Mouse (Mus musculus): Measurements from ENCODE around the gene Ublcp1.
"Not testable (repeated sequence)": the region's sequence is repeated elsewhere in the genome, so short reads cannot be mapped to it uniquely, and the experiment has no call there.

Gene Ublcp1

DNA sequence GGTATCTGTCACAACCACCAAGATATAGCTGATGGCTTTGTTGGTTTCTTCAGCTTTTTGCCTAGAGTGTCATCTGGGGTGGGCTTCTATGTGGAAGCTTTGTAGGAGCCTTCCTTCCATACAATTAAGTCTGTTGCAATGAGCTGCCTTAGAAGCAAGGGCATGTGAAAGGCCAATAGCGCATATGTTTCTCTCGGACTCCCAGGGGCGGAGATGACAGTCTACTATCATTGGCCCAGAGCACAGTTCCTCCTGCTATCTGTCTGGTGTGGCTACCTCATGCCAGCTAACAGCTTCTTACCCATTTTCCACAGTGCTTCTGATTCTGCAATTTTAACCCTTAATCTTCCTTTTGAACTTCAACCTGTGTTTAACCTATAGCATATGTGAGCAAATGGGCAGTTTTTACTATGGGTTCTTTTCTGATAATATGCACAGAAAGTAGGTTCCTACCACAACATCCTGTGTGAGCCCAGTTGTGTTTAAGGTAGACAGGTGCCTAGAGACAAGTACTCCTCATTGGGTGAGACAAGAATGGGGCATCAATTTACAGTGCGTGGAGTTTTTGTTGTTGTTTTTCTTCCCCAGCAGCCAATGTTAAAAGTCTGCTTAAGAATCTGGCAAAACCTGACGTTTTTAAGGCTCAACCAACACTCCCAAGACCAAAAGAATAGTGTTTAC lies 24.5 kb upstream of the Ublcp1 start:
- no peak for DNase-seq (ENCODE audit: low spot score in 2 of 2)

DNA sequence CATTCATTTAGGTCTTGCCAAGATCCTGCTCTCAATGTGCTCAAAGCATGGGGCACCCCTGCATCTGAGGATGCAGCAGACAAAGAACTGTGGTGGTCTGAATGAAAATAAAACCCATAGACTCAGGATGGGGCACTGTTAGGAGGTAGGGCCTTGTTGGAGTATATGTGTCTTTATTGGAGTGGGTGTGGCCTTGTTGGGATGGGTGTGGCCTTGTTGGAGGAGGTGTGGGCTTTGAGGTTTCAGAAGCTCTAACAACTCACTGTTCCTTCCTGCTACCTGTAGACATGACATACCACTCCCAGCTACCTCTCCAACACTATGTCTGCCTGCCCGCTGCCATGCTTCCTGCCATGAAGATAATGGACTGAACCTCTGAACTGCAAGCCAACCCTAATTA lies 18.8 kb upstream of the Ublcp1 start:
- no peak for DNase-seq (ENCODE audit: low spot score in 2 of 2)

DNA sequence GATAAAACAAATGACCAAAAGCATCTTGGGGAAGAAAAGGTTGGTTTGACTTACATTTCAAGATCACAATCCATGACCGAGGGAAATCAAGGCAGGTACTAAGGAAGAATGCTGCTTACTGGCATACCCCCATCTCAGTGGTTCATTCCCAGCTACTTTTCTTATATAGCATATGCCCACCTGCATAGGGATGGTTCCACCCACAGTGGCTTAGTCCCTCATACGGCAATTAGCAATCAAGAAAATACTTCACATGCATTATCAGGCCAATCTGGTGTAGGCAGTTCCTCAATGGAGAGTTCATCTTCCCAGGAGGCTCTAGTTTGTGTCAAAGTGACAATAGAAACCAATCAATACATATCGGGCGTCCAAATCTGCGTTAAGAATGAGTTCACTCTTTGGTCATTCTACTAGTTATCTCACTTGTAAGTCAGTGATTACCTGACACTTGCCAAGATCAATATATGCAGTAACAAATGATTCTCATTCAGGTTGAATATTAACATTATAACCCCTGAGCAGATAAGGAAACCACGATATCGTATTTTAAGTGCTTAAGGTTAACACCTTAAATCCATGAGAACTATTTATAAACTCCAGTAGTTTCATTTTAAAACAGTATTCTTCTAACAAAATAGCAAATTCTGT lies 14.9 kb upstream of the Ublcp1 start:
- DNase-seq (ENCODE audit: low spot score in 2 of 2), result no peak

DNA sequence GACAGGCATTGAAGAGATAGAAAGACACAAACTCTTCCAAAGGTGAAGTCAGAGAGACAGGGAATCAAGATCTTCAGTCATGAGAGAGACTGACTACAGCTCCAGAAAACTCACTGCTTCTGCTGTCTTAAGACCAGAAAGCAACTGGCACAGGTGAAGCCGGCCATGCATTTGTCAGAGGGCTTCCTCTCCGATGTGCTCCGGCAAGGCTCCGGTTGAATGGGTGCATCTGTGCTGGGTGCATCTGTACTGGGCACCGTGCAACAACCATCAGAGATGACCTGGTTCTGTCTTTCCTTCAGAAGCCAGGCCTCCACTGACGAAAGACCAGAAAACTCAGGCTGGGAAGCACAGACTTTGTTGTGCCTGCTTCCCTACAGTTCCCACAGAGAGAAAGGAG lies 9.9 kb upstream of the Ublcp1 start:
- no peak for DNase-seq (ENCODE audit: low spot score in 2 of 2)

DNA sequence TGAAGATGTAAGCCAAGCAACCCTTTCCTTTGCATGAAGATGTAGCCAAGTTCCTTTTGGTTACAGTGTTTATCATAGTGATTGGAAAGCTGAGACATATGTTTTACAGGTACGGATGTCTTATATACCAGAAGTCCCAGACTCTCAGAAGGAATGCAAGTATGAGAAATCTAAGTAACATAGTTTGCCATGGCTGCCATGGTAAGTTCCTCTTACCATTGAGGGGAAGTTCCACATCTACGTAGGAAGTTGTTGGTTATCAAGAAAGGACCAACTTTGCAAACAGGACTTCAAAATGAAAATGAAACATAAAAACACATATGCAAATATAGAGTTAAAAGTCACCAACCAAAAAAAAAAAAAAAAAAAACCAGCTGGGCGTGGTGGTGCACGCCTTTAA lies 8.1 kb upstream of the Ublcp1 start:
- DNase-seq (ENCODE audit: low spot score in 2 of 2), result no peak

DNA sequence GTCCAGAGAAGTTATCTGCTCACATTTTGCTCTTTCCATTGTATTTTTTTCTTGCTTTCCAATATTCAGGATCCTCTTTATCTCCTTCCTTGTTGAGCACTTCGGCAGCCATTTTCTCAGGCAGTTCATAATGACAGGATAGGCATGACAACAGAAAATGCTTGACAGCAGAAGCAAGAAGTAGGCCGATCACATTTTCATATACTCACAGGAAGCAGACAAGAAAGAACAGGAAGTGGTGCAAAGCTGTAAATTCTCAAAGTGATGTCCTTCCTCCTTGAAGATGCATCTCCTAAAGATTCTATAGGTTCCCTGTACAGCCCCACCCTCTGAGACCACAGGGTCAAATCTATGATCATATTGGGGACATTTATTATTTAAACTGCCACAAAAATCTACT lies 6.1 kb upstream of the Ublcp1 start:
- no peak for DNase-seq (ENCODE audit: low spot score in 2 of 2)

DNA sequence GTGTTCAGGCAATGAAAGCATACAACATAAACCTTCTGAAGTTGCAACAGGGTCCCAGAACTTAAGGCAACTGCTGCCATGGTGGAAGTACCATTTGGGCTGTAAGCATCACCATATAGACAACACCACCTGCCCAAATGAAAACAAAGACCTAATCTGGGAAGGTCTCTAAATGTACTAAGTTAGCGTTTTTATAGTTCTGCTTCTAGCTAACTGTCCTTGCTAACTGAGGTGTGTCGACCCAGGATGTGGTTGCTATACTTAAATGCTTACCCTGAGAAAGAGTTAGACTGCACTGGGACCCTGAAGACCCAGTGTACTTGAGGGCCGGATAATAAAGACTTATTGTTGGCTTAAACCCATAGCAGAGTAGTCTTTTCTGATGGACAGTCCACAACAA lies 5.2 kb upstream of the Ublcp1 start:
- no peak for DNase-seq (ENCODE audit: low spot score in 2 of 2)

DNA sequence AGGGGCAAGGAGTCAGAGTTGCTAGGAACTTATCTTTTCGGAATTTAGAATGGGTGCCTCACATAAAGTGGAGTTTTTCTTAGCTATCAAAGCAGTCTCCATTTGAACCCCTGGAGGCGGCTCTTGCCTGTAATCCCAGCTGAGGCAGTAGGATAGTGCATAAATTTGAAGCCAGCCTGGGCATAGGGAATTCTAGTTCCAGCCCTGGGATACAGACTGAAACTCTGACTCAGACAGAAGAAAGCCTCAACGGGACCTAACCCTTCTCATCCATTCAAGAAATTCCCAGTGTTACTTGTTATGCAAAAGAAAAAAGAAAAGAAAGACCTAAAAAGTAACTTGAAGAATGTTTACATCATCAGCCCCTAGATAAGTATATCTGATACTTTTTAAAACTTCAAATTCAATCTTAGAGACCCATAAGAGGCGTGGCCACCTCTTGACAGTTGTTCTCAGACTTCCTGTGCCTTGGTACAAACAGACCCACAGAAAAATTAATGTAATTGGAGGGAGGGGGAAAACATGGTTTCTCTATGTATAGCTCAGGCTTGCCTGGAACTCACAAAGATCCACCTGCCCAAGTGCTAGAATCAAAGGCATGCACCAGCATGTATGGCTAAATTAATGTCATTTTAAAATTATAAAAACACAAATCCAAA lies 1.2 kb upstream of the Ublcp1 start:
- no peak for DNase-seq (ENCODE audit: low spot score in 2 of 2)

DNA sequence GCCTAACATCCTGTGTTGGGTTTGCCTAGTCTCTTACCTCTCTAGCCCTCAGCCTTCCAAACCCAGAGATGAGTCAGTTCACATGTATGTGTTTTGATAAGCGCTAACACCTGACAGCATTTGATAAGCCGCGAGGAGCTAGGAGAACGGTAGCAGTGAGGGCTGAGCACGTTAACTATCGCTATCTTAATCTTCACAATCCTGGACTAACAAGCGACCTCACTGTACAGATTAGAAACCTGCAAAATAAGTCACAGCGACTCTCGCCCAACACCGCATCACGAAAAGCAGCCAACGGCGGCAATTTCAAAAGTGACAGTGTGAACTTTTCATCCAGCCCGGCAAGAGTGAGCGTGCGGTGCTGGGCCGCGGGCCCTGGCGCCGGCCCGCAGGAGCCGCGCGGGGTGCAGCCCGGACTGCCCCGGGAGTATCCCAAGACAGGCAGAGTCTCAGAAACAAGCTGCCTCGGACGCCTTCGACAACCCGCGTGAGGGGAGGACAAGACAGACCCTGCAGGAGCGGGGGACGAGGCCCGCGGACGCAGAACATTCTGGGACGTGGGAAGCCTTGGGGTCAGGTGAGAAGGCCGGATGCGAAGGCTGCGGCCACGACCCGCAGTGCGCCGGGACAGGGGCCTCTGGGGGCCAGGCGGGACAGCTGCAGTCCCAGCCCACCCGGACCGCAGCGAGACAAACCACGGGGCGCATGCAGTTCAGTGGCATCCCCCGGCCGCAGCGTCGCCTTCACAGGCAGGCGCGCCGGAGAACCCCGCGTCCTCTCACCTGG lies 459 bp downstream of the Ublcp1 start:
- no peak for DNase-seq (ENCODE audit: low spot score in 2 of 2)

DNA sequence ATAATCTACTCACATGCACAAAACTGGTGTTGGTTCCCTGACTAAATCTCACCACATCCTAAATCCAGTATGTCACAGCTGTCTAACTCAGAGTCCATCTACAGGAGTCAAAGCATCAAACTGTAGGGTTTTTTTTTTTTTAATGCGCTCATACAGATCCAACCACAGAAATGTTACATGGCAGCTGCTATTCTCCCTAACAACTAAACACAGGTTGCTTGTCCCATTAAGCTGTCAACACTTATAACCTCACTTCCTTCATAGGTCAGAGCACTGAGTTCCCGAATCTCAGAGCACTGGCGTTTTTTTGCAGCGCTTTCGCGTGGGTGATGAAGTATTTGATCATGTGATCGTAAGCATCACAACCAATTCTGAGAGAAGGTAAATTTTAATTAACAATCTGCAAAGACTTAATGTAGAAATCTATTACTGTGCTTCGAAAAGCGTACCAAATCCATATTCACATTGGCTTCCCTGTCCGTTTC lies 1.9 kb downstream of the Ublcp1 start:
- no peak for DNase-seq (ENCODE audit: low spot score in 2 of 2)

DNA sequence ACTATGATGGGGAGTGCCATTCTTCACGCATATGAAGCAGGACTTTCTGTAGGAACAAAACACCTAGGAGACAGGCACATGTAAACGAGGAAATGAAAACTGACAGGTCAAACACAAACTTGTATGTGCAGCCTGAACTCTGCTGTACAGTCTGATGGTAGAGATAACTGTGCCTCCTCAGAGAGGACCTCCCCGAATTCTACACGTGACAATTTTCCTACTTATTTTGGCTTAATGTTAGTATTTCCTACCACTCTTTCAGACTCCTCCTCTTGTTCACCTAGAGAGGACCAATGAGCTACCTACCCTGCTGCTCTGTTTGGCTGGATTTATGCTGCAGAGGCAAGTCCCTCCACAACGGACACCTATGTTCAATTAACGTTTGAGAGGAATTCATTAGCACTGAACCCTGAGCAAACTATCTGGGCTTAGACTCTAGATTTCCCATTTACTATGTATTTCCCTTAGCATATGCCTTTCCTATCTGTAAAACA lies 3.3 kb downstream of the Ublcp1 start:
- no peak for DNase-seq (ENCODE audit: low spot score in 2 of 2)

DNA sequence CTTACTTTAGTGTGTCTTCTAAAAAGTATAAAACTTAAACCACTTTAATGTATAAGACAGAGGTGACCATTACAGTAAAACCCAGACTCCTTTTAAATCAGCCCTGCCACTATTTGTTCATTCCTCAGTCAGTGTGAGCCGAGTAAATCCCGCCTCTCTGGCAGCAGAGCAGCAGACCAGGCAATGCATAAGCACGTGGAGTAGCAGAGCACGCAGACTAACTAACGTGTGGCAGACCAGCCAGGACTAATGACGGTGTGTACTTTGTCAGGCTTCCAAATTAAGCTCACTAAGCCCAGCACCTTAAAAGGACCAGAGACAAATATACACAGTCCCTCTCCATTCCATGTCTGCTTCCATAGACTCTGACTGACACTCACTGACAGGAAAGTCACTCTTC lies 8.8 kb downstream of the Ublcp1 start:
- DNase-seq (ENCODE audit: low spot score in 2 of 2), result no peak

DNA sequence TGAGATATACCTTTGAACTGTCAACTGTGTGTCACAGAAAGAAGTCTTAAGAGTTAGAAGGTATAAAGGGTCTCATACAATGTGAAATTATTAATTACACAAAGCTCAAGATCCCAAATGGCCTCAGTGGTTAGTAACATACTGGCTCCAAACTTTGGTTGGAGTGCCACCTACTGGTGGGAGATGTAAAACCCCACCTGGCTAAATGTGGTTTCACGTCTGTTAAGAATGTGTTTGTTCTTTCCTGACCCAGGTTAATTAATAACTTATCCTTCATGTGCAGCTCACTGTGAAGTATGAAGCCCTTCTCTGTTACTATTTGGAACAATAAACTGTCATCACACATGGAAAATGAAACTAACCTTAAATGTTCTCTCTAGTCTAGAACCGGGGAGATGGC lies 16.9 kb downstream of the Ublcp1 start:
- peak; percentile 43 to 62 for DNase-seq (ENCODE audit: low spot score in 2 of 2)

DNA sequence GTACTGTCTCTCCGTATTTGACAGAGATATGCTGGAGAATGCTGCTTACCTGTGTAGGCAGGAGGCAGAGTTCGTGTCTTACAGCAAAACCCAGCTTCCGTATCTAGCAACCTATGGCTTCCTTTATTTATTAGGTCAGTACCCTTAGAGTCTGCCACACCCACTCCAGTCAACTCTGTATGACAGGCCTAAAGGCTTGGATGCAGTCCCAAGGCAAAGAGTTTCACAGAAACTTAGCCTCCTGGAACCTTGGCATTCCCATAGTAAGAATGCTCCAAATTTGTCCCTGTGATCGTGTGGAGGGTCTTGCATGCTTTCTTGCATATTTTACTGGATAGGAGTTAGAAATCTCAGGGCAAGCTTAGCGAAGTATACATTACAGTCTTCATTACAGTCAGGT lies 18.3 kb downstream of the Ublcp1 start:
- DNase-seq (ENCODE audit: low spot score in 2 of 2), result not testable (repeated sequence)

DNA sequence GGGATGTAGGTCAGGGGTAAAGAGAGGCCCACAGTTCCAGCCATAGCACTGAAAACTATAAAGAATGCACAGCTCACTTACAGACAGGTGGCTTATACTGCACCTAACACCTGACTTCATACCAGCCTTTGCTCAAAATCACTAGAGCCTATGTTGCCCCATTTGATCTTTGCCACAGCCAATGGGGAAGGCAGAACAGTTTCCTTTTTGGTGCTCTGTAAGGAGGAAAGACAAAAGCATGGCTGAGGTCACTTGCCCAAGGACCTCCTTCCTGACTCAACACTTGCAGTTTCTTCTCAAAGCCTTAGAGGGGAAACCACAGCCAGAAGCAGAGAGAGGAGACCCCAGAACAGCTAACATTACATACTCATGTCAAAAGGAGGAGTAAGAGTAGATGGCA lies 19.3 kb downstream of the Ublcp1 start:
- no peak for DNase-seq (ENCODE audit: low spot score in 2 of 2)

DNA sequence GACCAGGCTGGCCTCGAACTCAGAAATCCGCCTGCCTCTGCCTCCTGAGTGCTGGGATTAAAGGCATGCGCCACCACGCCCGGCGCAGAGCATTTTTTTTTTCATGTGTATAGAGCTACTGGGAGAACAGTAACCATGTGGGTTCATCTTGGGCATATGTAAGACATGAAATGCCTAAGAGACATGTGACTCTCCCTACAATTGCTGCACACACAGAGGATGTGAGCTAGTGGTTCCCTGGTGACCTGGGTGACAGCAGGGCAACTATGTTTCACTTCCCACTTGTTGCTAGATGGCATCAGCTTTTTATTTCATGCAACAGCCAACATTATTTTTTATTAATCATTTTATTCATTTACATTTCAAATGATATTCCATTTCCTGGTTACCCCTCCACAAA lies 32.5 kb downstream of the Ublcp1 start:
- DNase-seq (ENCODE audit: low spot score in 2 of 2), result no peak

DNA sequence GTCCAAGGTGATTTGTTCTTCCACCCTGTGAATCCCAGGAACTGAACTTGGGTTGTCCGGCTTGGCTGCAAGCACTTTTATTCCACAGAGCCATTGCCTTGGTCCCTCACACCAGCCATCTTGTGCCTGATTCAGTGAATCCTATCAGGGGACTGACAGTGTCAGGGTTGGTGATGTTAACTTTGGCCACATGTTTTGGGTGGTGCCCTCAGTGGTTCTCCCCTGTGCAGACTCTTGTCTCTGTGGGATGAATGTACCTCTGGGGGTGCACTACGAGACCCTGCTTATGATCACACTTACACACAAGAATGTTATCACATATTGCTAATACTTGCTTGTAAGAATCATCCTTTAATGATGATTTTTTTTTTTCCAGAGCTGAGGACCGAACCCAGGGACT lies 40.3 kb downstream of the Ublcp1 start:
- no peak for DNase-seq (ENCODE audit: low spot score in 2 of 2)

DNA sequence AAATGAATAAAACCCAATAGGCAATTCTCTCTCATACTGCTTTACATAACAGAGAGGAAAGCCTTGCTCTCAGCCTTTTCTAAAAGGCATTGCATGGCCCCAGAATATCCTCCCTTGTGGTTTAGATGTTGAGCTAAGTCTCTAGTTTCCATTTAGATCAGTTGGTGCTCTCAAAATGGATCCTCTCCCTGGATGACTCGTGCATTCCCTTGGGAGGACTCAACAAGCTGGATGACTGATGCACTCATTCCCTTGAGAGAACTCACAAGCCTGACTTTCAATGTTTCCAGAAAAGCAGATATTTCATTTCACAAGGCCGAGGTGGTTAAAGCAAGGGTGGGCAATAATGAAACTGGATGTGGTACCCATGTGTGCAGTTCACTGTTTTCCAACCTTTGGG lies 42.3 kb downstream of the Ublcp1 start:
- DNase-seq (ENCODE audit: low spot score in 2 of 2), result no peak

DNA sequence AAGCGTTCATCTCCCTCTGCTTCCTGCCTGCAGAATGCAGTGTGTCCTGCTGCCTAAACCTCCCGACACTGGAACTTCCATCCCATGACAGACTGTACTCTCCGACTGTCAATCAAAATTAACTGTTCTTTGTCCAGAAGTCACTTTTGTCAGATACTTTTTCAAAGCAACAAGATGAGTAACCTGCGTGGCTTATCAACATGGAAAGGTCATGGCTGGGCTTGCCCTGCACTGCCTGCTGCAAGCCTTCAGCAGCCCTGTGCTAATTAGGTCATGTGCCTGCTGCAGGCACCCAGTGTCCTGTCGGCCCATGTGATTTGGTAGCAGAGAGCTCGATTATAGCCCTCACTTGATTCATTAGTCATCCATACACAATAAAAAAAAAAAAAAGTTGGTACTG lies 44.7 kb downstream of the Ublcp1 start:
- DNase-seq (ENCODE audit: low spot score in 2 of 2), result no peak

DNA sequence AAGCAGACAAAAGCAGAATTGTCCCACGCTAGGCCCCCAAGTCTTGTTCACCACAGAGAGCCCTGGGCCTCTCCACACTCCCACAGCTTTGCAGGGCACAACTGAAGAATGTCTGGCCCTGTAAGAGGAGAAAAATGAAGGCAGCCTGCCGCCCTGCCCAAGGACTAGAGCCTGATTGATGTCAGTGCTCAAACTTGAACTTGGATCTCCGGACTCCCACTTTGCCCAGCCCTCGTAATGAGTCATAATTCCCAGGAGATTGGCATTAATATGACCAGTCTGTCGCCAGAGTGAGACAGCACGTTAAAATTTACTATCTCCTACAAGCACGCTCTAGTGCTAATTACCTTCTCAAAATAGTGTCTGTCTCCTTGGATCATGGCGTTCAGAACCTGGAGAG lies 45.3 kb downstream of the Ublcp1 start:
- DNase-seq (ENCODE audit: low spot score in 2 of 2), result no peak

DNA sequence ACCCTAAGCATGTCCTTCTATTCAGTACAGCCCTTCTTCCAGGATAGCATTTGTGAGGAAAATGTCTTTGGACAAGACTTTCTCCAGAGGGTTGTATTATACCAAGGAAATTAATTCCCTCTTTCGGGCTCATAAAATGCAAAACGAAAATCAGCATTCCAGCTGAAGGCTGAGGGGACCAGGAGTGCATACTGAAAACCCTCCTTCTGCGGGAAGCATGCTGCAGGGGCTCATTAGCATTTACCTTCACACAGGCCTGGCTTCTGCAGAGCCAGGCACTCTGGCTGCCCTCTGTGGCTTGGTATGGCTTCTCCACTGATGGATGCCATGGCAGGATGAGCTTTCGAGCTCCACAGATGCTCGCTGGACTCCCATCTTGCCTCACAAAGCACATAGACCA lies 46.3 kb downstream of the Ublcp1 start:
- DNase-seq (ENCODE audit: low spot score in 2 of 2), result no peak

DNA sequence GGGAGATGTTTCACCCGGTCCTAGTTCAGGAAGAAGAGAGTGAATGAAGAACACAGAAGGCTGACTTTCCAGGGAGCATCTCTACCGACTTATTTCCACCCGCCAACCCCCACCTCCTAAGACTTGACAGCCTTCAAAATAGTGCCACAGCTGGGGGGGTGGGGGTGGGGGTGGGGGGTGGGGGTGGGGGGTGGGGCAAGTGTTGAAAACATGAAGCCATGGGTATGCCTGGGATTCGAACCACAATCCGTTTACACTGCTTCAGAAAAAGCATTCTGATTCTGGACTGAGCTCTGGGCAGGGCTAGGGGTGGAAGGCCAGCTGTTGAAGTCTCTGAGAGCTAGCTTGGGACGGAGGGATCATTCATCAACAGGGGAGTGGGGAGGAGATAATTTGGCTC lies 47.0 kb downstream of the Ublcp1 start:
- no peak for DNase-seq (ENCODE audit: low spot score in 2 of 2)

All from frontal cortex, postnatal 36 days (tissue).